Mouse (Mus musculus) CH12.LX (cell line): ENCODE results near the gene Adgrb3.

Experiments used
- CTCF ChIP-seq, 2 experiments: IDR thresholded peaks in 1 of 2; conservative IDR thresholded peaks in 1 of 2; 2 replicates each; pipeline ENCODE4 v1.5.1; 2011 to 2012; ENCODE audit warnings: low read depth in 2 of 2, low read length in 2 of 2, improper control_type of control experiment in 1 of 2, inconsistent platforms in 1 of 2, mild to moderate bottlenecking in 1 of 2, moderate library complexity in 1 of 2
- ELF1 ChIP-seq: IDR thresholded peaks from 2 replicates; pipeline ENCODE4 v1.6.1; 2014; ENCODE audit warnings: low read depth, mild to moderate bottlenecking, inconsistent platforms, low read length, improper control_type of control experiment
- POLR2A ChIP-seq: IDR thresholded peaks from 2 replicates; pipeline ENCODE4 v1.6.1; 2011; ENCODE audit warnings: low read depth, mild to moderate bottlenecking, improper control_type of control experiment, low read length
- POLR2AphosphoS2 ChIP-seq: IDR thresholded peaks from 2 replicates; pipeline ENCODE4 v1.6.1; 2011; ENCODE audit warnings: low read depth, low read length, improper control_type of control experiment
- TCF12 ChIP-seq: IDR thresholded peaks from 2 replicates; pipeline ENCODE4 v1.6.1; 2014; ENCODE audit warnings: low read depth, mild to moderate bottlenecking, inconsistent platforms, low read length, improper control_type of control experiment
- ZNF384 ChIP-seq: IDR thresholded peaks from 2 replicates; pipeline ENCODE4 v1.6.1; 2012; ENCODE audit warnings: low read depth, low read length, improper control_type of control experiment, inconsistent platforms

- TF ChIP-seq ZNF384, result no peak
- no peak for TF ChIP-seq CTCF (conservative IDR thresholded peaks at IDR 0.05 in 1 of 2, IDR thresholded peaks at IDR 0.05 in 1 of 2; ENCODE audit: low read depth in 2 of 2, low read length in 2 of 2)
- no peak for TF ChIP-seq POLR2AphosphoS2
- no peak for TF ChIP-seq POLR2A
- TF ChIP-seq ELF1, result no peak
- TF ChIP-seq TCF12, result no peak
Observed at GRCm38 (mm10) chr1:25179860-25180582, 649.5 kb downstream of the Adgrb3 start.
